Mouse (Mus musculus): Measurements from ENCODE around the gene Jph2. TPM values are rescaled to one million over a fixed set of nuclear protein-coding genes. Genes with fewer than 3 reads are reported as not detected.

Jph2 gene
- polyA plus RNA-seq, 1 experiment, result 0.52 TPM

DNA sequence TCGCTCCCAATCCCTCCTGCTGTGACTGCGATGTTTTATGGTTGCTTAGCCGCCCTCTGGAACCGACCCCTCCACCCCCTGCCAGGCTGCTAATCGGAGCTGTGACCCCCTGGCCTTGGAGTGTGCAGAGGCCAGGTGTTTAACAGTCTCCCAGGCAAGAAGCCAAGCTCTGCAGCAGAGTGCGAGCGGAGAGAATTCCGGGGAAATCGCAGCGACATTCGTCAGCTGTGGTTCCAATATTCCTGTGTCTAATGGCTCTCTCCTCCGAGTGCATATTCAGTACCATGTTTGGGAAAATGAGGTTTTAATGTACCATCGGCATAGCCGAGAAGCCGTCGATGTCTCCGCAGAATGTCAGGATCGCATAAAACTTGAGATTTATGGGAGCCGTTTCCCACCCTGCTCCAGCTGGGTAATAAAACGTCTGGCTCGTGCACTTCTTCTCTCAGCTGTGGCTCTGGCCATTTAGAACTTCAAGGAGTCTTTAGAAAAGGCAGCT, 108.9 kb downstream of the Jph2 start:
- 6% methylated on average over 21 of the region's 21 CpGs for WGBS
- H3K27me3 ChIP-seq (ENCODE audit: control insufficient read depth, insufficient read depth, low read length), result no peaks in the 10 kb centered on the region; the same call in 1 of the 2 replicates

More for the DNA sequence above, 108.9 kb downstream of the Jph2 start:
- Histone ChIP-seq H3K27ac (ENCODE audit: insufficient read depth, low read length) (no peak overlapping the region), H3K4me3 (replicated peaks; ENCODE audit: insufficient read depth, low read depth, low read length) (no peak overlapping the region), H3K4me1 (ENCODE audit: control insufficient read depth, insufficient read depth, low read length) (no peaks in the 10 kb centered on the region)
- peak in 1 of 2 experiments; percentile 4 for DNase-seq
- TF ChIP-seq POLR2A (IDR thresholded peaks at IDR 0.05; ENCODE audit: borderline replicate concordance, insufficient read depth, low read length) (no peak), CTCF (IDR thresholded peaks at IDR 0.05; ENCODE audit: borderline replicate concordance, insufficient read depth, low read depth, low read length) (no peak)

Other genes with a start within 250 kb of the Jph2 start
- 23.6 and 27.3 TPM in 2 replicates for gene Tox2, start 194.9 kb downstream of the Jph2 start, polyA plus RNA-seq (2012; rRNA removed)
- 37.7 and 39.4 TPM in 2 replicates for gene Oser1, start 26.7 kb upstream of the Jph2 start, polyA plus RNA-seq (2012; rRNA removed)
- gene Gdap1l1, start 40.5 kb upstream of the Jph2 start, polyA plus RNA-seq (2012; rRNA removed), result 126 and 128 TPM in 2 replicates
- 20.2 and 21.5 TPM in 2 replicates for gene Fitm2, start 74.6 kb upstream of the Jph2 start, polyA plus RNA-seq (2012; rRNA removed)
- gene R3hdml, start 94.3 kb upstream of the Jph2 start, polyA plus RNA-seq (2012; rRNA removed), result not detected in 2 replicates
- gene Hnf4a, start 108.8 kb upstream of the Jph2 start, polyA plus RNA-seq (2012; rRNA removed), result 0.02 and 0.03 TPM in 2 replicates
- gene Ttpal, start 204.3 kb upstream of the Jph2 start, polyA plus RNA-seq (2012; rRNA removed), result 23.7 and 28.0 TPM in 2 replicates
- 162 and 179 TPM in 2 replicates for gene Serinc3, start 247.1 kb upstream of the Jph2 start, polyA plus RNA-seq (2012; rRNA removed)